Mouse (Mus musculus) midbrain, embryonic 11.5 days (tissue): ENCODE measurements around the gene Abcc6. TPM values are rescaled to one million over a fixed set of nuclear protein-coding genes. Genes with fewer than 3 reads are reported as not detected.

ENCODE experiments used
- ATAC-seq: fragments of 200-750 bp; cut with Nextera tagmentation; 2 replicates; pipeline ENCODE4 v1.8.0; 2017; ENCODE audit warnings: moderate TSS enrichment, moderate library complexity; ENCODE audit not compliant: low FRiP score
- DNase-seq: peaks from one replicate; pipeline ENCODE4 v3.0.0; 2015; ENCODE audit warnings: low spot score; ENCODE audit errors: missing footprints
- H3K27ac ChIP-seq: fragments of 300-500 bp; sonication (generic); 2 replicates; pipeline ENCODE4 v1.5.1; 2014; ENCODE audit warnings: low read depth, low read length
- H3K27me3 ChIP-seq: fragments of 300-500 bp; sonication (generic); 2 replicates; pipeline ENCODE4 v1.6.1; 2014; ENCODE audit warnings: mild to moderate bottlenecking, low read length, moderate library complexity, mixed read lengths; ENCODE audit not compliant: control insufficient read depth, insufficient read depth
- H3K36me3 ChIP-seq: fragments of 300-500 bp; sonication (generic); 2 replicates; pipeline ENCODE4 v1.6.1; 2014; ENCODE audit warnings: mild to moderate bottlenecking, low read length, moderate library complexity, mixed read lengths; ENCODE audit not compliant: control insufficient read depth, insufficient read depth
- H3K4me1 ChIP-seq: fragments of 300-500 bp; sonication (generic); 2 replicates; pipeline ENCODE4 v1.6.1; 2014; ENCODE audit warnings: low read length; ENCODE audit not compliant: control insufficient read depth, insufficient read depth
- H3K4me2 ChIP-seq: fragments of 300-500 bp; sonication (generic); 2 replicates; pipeline ENCODE4 v1.6.1; 2014; ENCODE audit warnings: mild to moderate bottlenecking, moderate library complexity
- H3K4me3 ChIP-seq: fragments of 300-500 bp; sonication (generic); 2 replicates; pipeline ENCODE4 v1.5.1; 2014; ENCODE audit warnings: low read depth, low read length
- H3K9ac ChIP-seq: fragments of 300-500 bp; sonication (generic); 2 replicates; pipeline ENCODE4 v1.6.1; 2014; ENCODE audit warnings: low read length
- H3K9me3 ChIP-seq: fragments of 300-500 bp; sonication (generic); 2 replicates; pipeline ENCODE4 v1.6.1; 2016; ENCODE audit warnings: low read length; ENCODE audit not compliant: control insufficient read depth
- WGBS: fragments of 180-500 bp; shearing (Covaris S2); extraction: QIAGEN DNeasy Blood & Tissue Kit; methylation state at CpG from one replicate; pipeline ENCODE4 v1.1.7; 2014; 5-methylcytosine and 5-hydroxymethylcytosine counted together
- polyA plus RNA-seq: library from polyadenylated mRNA; unstranded; fragments of >200 nt; fragmentation: Nextera tagmentation; extraction: Ambion mirVana; gene quantifications from 2 replicates; pipeline ENCODE4 v1.2.1, GENCODE M21; 2014

The Abcc6 gene
- polyA plus RNA-seq, 1 experiment from 2014 or later, result 0.44 TPM

- Histone ChIP-seq H3K9me3 (no peaks in the 10 kb centered on the region), H3K4me2 (no peak overlapping the region), H3K9ac (no peak overlapping the region), H3K4me3 (no peak overlapping the region), H3K36me3 (no peaks in the 10 kb centered on the region), H3K27ac (0 out of 2 replicates have a peak overlapping the region, but pooled peaks have one; percentile 25), H3K4me1 (peaks cover 6% of the 10 kb centered on the region), H3K27me3 (no peaks in the 10 kb centered on the region)
- ATAC-seq (peak; percentile 55), DNase-seq (peak; percentile 92)
- WGBS, result 14% methylated on average over 9 of the region's 9 CpGs
These were observed 16.7 kb downstream of the Abcc6 start for GRCm38 (mm10) chr7:46013266-46014010.

GRCm38 (mm10) chr7:46012121-46012520, 18.0 kb downstream of the Abcc6 start:
- Histone ChIP-seq H3K4me1 (peaks cover 6% of the 10 kb centered on the region), H3K9me3 (no peaks in the 10 kb centered on the region), H3K27me3 (no peaks in the 10 kb centered on the region), H3K4me3 (no peak overlapping the region), H3K36me3 (no peaks in the 10 kb centered on the region), H3K27ac (no peak overlapping the region), H3K4me2 (no peak overlapping the region), H3K9ac (no peak overlapping the region)
- DNase-seq (no peak), ATAC-seq (no peak)

GRCm38 (mm10) chr7:46009578-46009977, 20.5 kb downstream of the Abcc6 start:
- peak; percentile 38; the same call in 1 of the 2 replicates for ATAC-seq
- 24% methylated on average over 5 of the region's 5 CpGs for WGBS
- no peak overlapping the region for H3K4me3 ChIP-seq
- H3K27me3 ChIP-seq, result no peaks in the 10 kb centered on the region
- no peaks in the 10 kb centered on the region for H3K36me3 ChIP-seq
- peaks cover 6% of the 10 kb centered on the region for H3K4me1 ChIP-seq
- no peak overlapping the region for H3K4me2 ChIP-seq
- DNase-seq, result peak; percentile 96
- no peak overlapping the region for H3K9ac ChIP-seq
- no peak overlapping the region for H3K27ac ChIP-seq
- H3K9me3 ChIP-seq, result no peaks in the 10 kb centered on the region

DNA sequence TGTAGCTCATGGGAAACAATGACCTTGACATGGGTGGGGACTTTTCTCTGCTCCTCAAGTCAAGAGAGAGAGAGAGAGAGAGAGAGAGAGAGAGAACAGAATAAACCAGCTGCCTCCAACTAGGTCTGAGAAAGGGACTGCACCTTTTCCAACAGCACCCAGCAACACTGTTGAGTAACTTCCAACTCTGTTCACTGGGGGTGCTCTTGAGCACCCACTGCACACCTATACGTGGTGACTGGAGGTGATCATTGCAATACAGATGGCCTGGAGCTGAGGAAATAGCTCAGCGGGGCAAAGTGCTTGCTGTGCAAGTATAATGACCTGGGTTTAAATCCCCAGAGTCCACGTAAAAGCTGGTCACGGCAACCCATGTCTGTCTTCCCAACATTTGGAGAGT, 27.4 kb downstream of the Abcc6 start:
- H3K9me3 ChIP-seq, result no peaks in the 10 kb centered on the region
- no peak overlapping the region for H3K9ac ChIP-seq
- no peaks in the 10 kb centered on the region for H3K27me3 ChIP-seq
- DNase-seq, result no peak
- H3K4me1 ChIP-seq, result no peaks in the 10 kb centered on the region
- no peak overlapping the region for H3K4me3 ChIP-seq
- 58% methylated on average over 4 of the region's 4 CpGs for WGBS
- no peak for ATAC-seq
- no peak overlapping the region for H3K27ac ChIP-seq
- no peaks in the 10 kb centered on the region for H3K36me3 ChIP-seq
- no peak overlapping the region for H3K4me2 ChIP-seq

GRCm38 (mm10) chr7:46000577-46000976, 29.5 kb downstream of the Abcc6 start:
- DNase-seq, result no peak
- Histone ChIP-seq H3K27ac (no peak overlapping the region), H3K36me3 (no peaks in the 10 kb centered on the region), H3K4me2 (no peak overlapping the region), H3K4me1 (no peaks in the 10 kb centered on the region), H3K9ac (no peak overlapping the region), H3K4me3 (no peak overlapping the region), H3K27me3 (no peaks in the 10 kb centered on the region), H3K9me3 (no peaks in the 10 kb centered on the region)
- 89% methylated on average over 4 of the region's 4 CpGs for WGBS
- no peak for ATAC-seq

DNA sequence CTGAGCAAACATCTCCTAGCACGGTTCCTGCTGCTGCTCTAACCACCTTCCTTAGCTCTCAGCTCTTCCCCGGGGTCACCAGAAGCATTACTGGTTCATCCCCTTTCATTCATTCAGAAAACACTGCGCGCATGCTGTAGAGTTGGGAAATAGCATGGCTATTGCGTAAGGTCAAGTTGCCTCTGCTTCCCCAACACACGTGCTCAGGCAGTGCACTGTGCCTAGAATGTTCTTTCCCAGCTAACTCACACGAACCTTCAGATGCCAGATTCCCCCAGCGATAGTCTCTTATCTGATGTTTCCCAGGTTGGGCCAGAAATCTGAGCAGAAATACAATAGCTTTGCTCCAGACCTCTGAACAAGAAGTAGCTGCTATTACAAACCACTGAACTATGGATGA, 37.6 kb downstream of the Abcc6 start:
- Histone ChIP-seq H3K4me3 (no peak overlapping the region), H3K9ac (no peak overlapping the region), H3K27ac (no peak overlapping the region), H3K9me3 (no peaks in the 10 kb centered on the region), H3K4me2 (no peak overlapping the region), H3K36me3 (no peaks in the 10 kb centered on the region), H3K27me3 (no peaks in the 10 kb centered on the region), H3K4me1 (no peaks in the 10 kb centered on the region)
- WGBS, result 94% methylated on average over 8 of the region's 8 CpGs
- DNase-seq, result no peak
- ATAC-seq, result no peak

GRCm38 (mm10) chr7:45988344-45988743, 41.8 kb downstream of the Abcc6 start:
- Histone ChIP-seq H3K4me3 (no peak overlapping the region), H3K9ac (no peak overlapping the region), H3K27me3 (no peaks in the 10 kb centered on the region), H3K4me1 (no peaks in the 10 kb centered on the region), H3K27ac (no peak overlapping the region), H3K4me2 (no peak overlapping the region), H3K9me3 (no peaks in the 10 kb centered on the region), H3K36me3 (no peaks in the 10 kb centered on the region)
- 83% methylated on average over 1 of the region's 1 CpGs for WGBS
- ATAC-seq (no peak), DNase-seq (no peak)

GRCm38 (mm10) chr7:45986893-45987292, 43.2 kb downstream of the Abcc6 start:
- Histone ChIP-seq H3K4me1 (no peaks in the 10 kb centered on the region), H3K27me3 (no peaks in the 10 kb centered on the region), H3K36me3 (no peaks in the 10 kb centered on the region), H3K4me2 (no peak overlapping the region), H3K9me3 (no peaks in the 10 kb centered on the region), H3K4me3 (no peak overlapping the region), H3K27ac (no peak overlapping the region), H3K9ac (no peak overlapping the region)
- WGBS, result 69% methylated on average over 4 of the region's 6 CpGs
- DNase-seq (no peak), ATAC-seq (no peak)

DNA sequence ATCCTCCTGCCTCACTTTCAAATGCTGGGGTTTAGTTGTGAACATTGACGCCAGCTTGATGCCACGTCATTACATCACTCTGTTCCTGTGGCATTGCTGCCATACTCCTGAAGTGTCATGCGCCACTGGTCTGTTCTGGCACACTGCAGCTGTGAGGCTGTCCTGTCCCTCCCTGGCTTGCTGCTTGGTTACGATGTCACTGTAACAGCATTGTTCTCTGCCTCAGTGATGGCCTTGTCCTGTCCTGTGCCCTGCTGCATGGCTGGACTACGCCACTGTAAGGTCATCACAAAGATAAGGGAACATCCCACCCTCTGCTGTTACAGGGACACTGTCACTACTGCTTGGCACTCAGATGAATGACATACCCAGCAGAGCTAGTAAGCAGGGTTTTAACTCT, 48.5 kb downstream of the Abcc6 start:
- H3K4me1 ChIP-seq, result no peaks in the 10 kb centered on the region
- WGBS, result 88% methylated on average over 5 of the region's 5 CpGs
- H3K27me3 ChIP-seq, result no peaks in the 10 kb centered on the region
- no peak for ATAC-seq
- no peak overlapping the region for H3K27ac ChIP-seq
- no peak for DNase-seq
- no peak overlapping the region for H3K4me2 ChIP-seq
- no peaks in the 10 kb centered on the region for H3K36me3 ChIP-seq
- H3K9me3 ChIP-seq, result no peaks in the 10 kb centered on the region
- H3K4me3 ChIP-seq, result no peak overlapping the region
- H3K9ac ChIP-seq, result no peak overlapping the region
